Mouse (Mus musculus) liver, adult 2 months (tissue): ENCODE measurements around the gene Nyap1. TPM values are rescaled to one million over a fixed set of nuclear protein-coding genes. Genes with fewer than 3 reads are reported as not detected.

Experiments used
- DNase-seq: peaks from one replicate; pipeline ENCODE4 v3.0.0-alpha.2; 2011; ENCODE audit warnings: low read depth, low spot score; ENCODE audit errors: extremely low read depth
- H3K27ac ChIP-seq: fragments of 200-500 bp; replicated peaks from 2 replicates; pipeline ENCODE4 v1.5.1; 2012; ENCODE audit warnings: low read depth, mild to moderate bottlenecking, control low read depth, inconsistent platforms, low read length; ENCODE audit not compliant: insufficient read depth
- H3K27me3 ChIP-seq: fragments of 200-500 bp; 2 replicates; pipeline ENCODE4 v1.6.1; 2012; ENCODE audit warnings: mild to moderate bottlenecking, moderate library complexity, low read length, inconsistent platforms; ENCODE audit not compliant: control insufficient read depth, insufficient read depth
- H3K36me3 ChIP-seq: fragments of 200-500 bp; 2 replicates; pipeline ENCODE4 v1.6.1; 2012; ENCODE audit warnings: low read length, inconsistent platforms; ENCODE audit not compliant: control insufficient read depth, insufficient read depth
- H3K4me1 ChIP-seq: fragments of 200-500 bp; 2 replicates; pipeline ENCODE4 v1.6.1; 2011; ENCODE audit warnings: low read length; ENCODE audit not compliant: control insufficient read depth, insufficient read depth
- H3K4me3 ChIP-seq: fragments of 200-500 bp; 2 replicates; pipeline ENCODE4 v1.5.1; 2011; ENCODE audit warnings: low read depth, mild to moderate bottlenecking, control low read depth, low read length, moderate library complexity; ENCODE audit not compliant: insufficient read depth
- H3K79me2 ChIP-seq: fragments of 200-500 bp; 2 replicates; pipeline ENCODE4 v1.6.1; 2012; ENCODE audit warnings: inconsistent platforms, mild to moderate bottlenecking, low read length, moderate library complexity; ENCODE audit not compliant: control insufficient read depth, insufficient read depth
- H3K9ac ChIP-seq: fragments of 200-500 bp; 2 replicates; pipeline ENCODE4 v1.6.1; 2012; ENCODE audit warnings: low read depth, mild to moderate bottlenecking, control low read depth, inconsistent platforms, low read length
- CTCF ChIP-seq: fragments of 200-500 bp; IDR thresholded peaks from 2 replicates; pipeline ENCODE4 v1.5.1; 2011; ENCODE audit warnings: low read depth, low read length, control low read depth
- POLR2A ChIP-seq: fragments of 200-500 bp; IDR thresholded peaks from 2 replicates; pipeline ENCODE4 v1.6.1; 2011; ENCODE audit warnings: low read length, control low read depth; ENCODE audit not compliant: insufficient read depth; ENCODE audit errors: extremely low read depth
- WGBS: fragments of 180-500 bp; shearing (Covaris S2); methylation state at CpG from one replicate; pipeline ENCODE4 v1.1.7; 2018; 5-methylcytosine and 5-hydroxymethylcytosine counted together
- polyA plus RNA-seq: library from polyadenylated mRNA; depleted of rRNA; stranded (reverse); fragments of >200 nt; gene quantifications from 2 replicates; pipeline ENCODE4 v1.2.3, GENCODE M21; 2012
- total RNA-seq: library from RNA; depleted of rRNA; stranded (reverse); fragments of >200 nt; gene quantifications from 2 replicates; pipeline ENCODE4 v1.2.3, GENCODE M21; 2014

Nyap1 gene
- total and polyA plus RNA-seq, 2 experiments: 0.18 to 0.28 TPM

- Histone ChIP-seq H3K9ac (no peak overlapping the region), H3K27ac (no peak overlapping the region), H3K4me1 (peaks cover 2% of the 10 kb centered on the region; the same call in 1 of the 2 replicates), H3K4me3 (no peak overlapping the region), H3K27me3 (no peaks in the 10 kb centered on the region), H3K79me2 (no peaks in the 10 kb centered on the region), H3K36me3 (no peaks in the 10 kb centered on the region)
- 70% methylated on average over 6 of the region's 6 CpGs for WGBS
- TF ChIP-seq CTCF: no peak
- TF ChIP-seq POLR2A: no peak
- no peak for DNase-seq
Observed at GRCm38 (mm10) chr5:137719088-137719487, 22.3 kb downstream of the Nyap1 start.

DNA sequence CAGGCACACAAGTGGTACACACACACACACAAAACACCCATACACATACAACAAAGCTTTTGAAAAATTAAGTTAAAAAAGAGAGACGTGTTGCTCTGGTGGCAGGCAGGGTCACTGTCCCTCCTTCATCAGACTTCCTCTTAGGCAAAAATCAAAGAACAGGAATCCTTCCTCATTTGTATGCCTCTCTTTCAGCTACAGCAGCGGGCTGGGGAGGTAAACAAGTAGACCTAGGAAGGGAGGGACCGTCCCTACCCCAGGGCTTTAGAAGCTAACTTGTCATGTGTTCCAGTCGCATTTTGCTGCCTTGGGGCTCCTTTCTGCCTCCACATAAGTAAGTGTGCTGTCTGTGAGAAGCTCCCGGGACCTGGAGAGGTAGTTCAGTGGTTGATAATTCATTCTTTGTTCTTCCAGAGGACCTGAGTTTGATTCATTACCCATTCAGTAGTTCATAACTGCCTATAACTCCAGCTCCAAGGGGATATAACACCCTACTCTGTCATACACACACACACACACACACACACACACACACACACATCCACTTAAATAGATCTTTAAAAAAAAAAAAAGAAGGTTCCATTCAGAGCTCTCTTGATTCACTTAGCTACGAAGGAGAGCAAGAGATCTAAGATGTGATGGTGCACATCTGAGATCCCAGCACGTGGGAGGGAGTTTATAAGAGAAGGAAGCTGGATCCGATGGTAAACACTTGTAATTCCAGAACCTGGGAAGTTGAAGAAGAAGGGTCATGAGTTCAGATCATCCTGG lies 23.2 kb downstream of the Nyap1 start:
- H3K36me3 ChIP-seq: no peaks in the 10 kb centered on the region
- no peaks in the 10 kb centered on the region for H3K27me3 ChIP-seq
- no peak overlapping the region for H3K9ac ChIP-seq
- no peak overlapping the region for H3K27ac ChIP-seq
- H3K4me3 ChIP-seq: no peak overlapping the region
- TF ChIP-seq CTCF (no peak), POLR2A (no peak)
- DNase-seq: no peak
- H3K79me2 ChIP-seq: no peaks in the 10 kb centered on the region
- peaks cover 2% of the 10 kb centered on the region; the same call in 1 of the 2 replicates for H3K4me1 ChIP-seq
- 69% methylated on average over 8 of the region's 8 CpGs for WGBS

- no peak for DNase-seq
- Histone ChIP-seq H3K36me3 (no peaks in the 10 kb centered on the region), H3K27ac (no peak overlapping the region), H3K4me3 (no peak overlapping the region), H3K27me3 (no peaks in the 10 kb centered on the region), H3K79me2 (no peaks in the 10 kb centered on the region), H3K4me1 (peaks cover 1% of the 10 kb centered on the region; the same call in 1 of the 2 replicates), H3K9ac (no peak overlapping the region)
- no peak for TF ChIP-seq CTCF
- no peak for TF ChIP-seq POLR2A
- 89% methylated on average over 8 of the region's 8 CpGs for WGBS
Observed at GRCm38 (mm10) chr5:137715685-137716084, 25.7 kb downstream of the Nyap1 start.

GRCm38 (mm10) chr5:137713454-137713853 lies 28.0 kb downstream of the Nyap1 start:
- TF ChIP-seq POLR2A (no peak), CTCF (no peak)
- Histone ChIP-seq H3K27me3 (no peaks in the 10 kb centered on the region), H3K9ac (no peak overlapping the region), H3K4me3 (no peak overlapping the region), H3K27ac (no peak overlapping the region), H3K79me2 (no peaks in the 10 kb centered on the region), H3K36me3 (no peaks in the 10 kb centered on the region), H3K4me1 (no peaks in the 10 kb centered on the region)
- DNase-seq: no peak
- 81% methylated on average over 5 of the region's 5 CpGs for WGBS

- H3K27me3 ChIP-seq: no peaks in the 10 kb centered on the region
- H3K9ac ChIP-seq: no peak overlapping the region
- DNase-seq: no peak
- H3K27ac ChIP-seq: no peak overlapping the region
- TF ChIP-seq CTCF (no peak), POLR2A (no peak)
- H3K4me3 ChIP-seq: no peak overlapping the region
- H3K4me1 ChIP-seq: no peaks in the 10 kb centered on the region
- no peaks in the 10 kb centered on the region for H3K36me3 ChIP-seq
- WGBS: 51% methylated on average over 12 of the region's 12 CpGs
- no peaks in the 10 kb centered on the region for H3K79me2 ChIP-seq
Observed at GRCm38 (mm10) chr5:137706913-137707633, 34.3 kb downstream of the Nyap1 start.
